Mouse (Mus musculus): ENCODE measurements around the gene Lad1.

Gene Lad1

DNA sequence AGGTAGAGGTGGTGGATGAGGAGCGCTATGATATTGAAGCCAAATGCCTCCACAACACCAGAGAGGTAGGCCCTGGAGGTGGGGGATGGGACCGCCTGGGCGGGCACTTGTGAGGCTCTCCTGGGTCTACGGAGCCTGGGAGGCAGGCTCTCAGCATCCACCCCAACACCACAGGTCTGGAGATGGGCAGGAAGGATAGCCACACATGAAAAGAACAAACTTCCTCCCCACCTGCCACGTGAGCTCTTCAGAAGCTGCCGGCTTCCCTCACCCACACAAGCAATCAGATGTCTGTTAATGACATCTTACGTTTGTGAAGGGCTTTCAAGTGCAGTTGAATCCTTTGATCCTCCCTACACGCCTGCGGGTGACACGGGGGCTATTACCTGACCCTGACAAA is 10.9 kb upstream of the Lad1 start:
- no peak for DNase-seq (ENCODE audit: low spot score)

DNA sequence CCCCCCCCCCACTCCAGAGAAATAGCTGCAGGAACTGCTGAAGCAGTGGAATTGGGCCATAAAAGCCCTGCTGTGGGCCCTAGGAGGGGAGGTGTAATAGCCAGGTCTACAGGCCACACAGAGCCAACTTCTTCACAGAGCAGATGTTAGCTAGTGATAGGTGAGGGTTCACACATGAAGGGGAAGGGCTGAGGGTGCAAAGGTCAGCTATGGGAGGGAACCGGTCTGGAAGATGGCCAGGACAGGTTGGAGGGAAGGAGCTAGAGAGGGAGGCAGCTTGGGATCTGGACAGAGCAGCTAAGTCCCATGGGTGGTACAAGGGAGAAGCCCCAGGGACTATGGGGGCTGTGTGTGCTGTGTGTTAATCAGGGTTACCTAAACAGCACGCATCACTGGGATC is 8.2 kb upstream of the Lad1 start:
- no peak for DNase-seq (ENCODE audit: low spot score)

DNA sequence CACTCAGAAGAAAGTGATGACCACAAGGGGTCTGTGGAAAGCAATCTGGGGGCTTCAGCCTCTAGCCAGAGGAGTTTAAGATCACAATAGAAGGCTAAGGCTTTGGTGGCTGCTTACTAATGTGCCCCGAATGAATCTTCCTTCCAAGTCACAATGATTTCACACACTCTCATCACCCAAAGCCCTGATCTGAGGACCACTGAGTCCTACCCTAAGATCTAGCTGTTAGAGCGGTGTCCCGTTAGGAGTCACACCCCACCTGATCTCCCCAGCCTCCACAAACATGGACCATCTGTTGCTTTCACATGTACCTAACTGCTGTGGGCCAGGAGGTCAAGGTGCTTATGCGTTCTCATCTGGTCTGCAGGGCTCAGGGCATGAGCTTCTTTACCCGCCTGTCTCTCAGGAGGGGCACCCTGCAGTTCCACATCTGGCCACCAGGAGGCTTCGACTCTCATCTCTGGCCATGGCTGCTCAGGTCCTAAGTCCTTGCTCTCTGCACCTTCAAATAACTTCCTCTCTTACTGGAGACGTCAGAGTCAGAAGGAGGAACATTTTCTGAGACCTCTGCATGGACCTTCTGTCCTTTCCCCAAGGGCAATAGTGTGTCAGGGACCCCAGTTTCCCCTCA is 7.3 kb upstream of the Lad1 start:
- DNase-seq (ENCODE audit: low spot score): peak; percentile 87

DNA sequence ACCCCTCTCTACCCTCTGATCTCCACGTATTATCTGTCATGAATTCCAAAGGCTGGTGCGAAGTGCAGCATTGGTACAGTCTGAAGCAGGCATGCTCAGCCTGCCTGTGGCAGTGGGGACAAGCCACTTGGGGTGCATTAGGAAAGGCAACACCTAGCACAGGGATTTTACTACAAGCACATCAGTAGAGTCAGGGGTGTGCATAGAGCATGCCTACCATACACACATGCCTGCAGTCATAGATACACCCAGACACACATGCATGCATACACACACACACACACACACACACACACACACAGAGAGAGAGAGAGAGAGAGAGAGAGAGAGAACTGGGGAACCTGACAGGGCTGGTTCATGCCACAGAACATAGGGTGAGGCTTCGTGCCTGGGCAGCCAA is 6.2 kb upstream of the Lad1 start:
- no peak for DNase-seq (ENCODE audit: low spot score)

DNA sequence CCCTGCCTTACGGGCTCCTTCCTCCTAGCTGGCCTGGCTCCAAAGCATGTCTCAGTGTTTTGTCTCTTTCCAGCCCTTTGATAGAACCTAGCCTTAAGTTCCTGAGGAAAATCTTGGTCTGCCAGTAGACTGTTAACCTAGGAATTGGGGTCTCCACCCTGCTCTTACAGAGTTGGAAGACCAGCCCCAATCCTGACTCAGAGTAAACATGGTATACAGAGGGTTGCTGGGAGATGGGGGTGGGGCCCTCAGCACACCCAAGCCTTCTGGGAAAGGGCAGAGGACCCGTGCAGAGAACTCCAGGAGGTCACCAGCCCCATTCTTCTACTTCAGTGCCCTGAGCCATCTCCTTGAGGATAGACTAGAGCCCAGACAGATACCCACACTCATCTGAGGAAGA is 5.8 kb upstream of the Lad1 start:
- no peak for DNase-seq (ENCODE audit: low spot score)

DNA sequence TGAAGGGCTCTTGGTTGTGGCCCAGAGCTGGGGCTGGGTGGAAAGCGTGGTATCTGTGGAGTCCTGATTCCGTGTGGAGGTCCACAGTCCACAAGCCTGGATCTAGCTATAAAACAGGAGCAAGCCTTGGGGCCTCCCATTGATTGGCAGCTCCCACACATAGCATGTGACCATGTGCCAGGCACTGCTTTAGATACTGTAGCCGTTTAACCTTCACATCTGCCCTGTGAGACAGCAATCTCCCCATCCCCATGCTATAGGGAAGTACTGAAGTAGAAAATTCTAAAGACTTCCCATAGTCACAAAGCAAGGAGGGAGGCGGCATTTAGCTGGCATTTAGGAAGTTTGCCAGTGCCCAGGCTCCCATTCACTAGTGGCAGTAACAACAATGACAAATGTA is 5.3 kb upstream of the Lad1 start:
- no peak for DNase-seq (ENCODE audit: low spot score)

DNA sequence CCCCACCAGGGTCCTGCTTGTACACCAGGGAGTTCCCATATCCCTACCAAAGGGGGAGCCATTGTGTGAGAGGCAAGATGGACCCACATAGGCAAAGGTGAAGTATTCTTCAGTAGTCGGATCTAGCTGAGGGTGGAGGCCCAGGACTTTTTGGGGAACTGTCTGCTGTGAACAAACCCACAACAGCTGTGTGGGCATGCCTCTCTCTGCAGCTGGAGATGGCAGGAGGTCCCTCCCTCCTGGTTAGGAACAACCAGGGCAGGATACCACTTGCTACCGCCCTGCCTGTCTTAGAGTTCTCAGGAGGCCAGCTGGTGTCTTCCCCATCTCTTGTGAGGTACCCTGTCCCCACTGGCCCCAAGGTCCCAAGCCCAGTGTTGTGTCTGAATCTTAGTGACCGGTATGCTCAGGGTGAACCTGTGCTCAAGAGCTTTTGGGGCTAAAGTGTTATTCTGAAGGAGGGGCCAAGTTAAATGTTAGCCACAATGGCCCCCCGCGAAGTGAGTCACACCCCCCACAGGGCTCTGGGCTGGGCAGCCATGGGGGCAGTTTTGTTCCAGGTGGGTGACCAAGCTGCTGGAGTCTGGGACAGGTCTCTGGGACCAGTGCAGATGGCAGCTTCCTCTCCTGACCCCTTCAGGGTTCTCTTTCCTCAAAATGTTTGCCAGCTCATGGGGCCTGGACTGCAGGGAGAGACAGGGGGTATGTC is 4.6 kb upstream of the Lad1 start:
- DNase-seq (ENCODE audit: low spot score): no peak

DNA sequence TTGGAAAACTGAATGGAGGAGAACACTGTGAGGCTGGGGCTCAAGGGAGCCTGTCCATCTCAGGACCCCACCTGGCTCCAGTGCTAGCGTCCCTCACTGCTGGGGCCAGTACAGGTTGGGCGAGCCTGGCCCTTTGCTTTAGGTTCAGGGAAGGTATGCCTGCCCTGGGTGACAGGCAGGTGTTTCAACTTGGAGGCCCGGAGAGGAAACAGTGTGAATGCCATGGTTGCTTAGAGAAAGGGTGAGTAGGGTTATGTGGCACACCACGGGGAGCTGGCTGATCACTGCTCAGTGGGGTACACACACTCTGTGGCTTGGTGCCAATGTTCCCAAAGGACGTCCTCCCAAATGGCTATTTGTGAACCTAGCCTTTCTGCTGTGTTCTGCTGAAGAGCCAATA is 3.9 kb upstream of the Lad1 start:
- no peak for DNase-seq (ENCODE audit: low spot score)

DNA sequence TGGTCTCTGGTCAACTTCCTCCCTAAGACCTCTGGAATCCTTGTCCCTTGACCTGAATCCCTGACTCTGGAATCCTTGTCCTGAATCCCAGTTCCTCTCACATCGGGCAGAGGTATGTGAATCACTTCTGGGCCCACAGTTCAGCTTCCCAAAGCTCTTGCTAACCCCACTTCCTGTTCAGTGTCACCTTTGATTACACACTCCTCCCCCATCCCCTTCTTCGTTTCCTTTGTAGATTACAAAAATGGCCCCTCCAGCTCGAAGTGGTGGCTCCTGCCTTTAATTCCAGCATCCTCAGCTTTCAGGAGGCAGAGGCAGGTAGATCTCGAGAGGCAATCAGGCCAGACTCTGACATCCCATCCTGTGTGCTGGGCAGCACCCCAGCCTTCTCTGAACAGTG is 803 bp upstream of the Lad1 start:
- DNase-seq (ENCODE audit: low spot score): no peak

DNA sequence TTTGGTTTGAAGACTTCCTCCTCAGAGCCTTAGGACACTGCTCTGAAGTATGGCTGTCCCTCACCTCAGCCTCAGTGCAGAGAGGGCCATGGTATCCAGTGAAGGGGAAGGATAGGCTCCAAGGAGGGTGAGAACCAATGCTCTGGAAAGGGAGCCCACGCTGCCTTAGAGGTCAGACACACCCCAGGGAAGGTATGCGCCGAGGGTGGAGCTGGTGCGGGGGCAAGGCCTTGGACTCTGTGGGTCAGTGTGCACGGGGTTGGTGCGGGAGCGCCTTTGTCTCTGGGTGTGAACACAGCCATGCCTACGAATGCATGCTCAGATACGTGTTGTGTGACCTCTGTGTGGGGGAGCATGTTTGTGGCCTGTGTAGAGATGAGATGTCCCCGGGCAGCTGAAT is 1.7 kb downstream of the Lad1 start:
- DNase-seq (ENCODE audit: low spot score): no peak

DNA sequence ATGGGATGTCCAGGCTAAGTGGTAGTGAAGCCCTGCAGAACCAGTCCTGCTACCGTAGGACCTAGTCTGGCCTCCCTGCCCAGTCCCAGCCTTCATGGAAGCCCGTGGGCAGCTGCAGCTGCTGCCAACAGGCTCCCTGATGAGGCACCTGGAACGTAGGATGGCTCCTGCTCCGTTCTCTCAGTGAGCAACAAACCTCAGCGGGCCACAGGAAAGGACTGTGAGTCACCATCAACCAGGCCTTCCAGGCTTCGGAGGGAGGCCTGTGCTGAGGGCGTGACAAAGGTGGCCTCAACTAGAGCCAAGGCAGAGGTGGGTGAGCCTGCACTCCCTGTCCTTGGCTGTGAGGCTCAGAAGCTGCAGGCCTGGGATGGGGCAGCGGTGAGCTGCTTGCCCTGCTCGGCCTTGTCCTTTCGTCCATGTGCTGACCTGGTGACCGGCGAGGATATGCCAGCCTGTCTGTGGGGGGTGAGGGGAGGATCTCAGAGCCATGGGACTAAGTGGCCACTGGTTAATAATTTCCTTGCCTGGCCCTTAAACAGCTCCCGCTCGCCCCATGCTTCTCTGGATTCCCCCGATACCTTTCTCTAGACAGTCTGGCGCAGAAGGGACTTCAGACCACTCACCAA is 2.5 kb downstream of the Lad1 start:
- DNase-seq (ENCODE audit: low spot score): no peak

DNA sequence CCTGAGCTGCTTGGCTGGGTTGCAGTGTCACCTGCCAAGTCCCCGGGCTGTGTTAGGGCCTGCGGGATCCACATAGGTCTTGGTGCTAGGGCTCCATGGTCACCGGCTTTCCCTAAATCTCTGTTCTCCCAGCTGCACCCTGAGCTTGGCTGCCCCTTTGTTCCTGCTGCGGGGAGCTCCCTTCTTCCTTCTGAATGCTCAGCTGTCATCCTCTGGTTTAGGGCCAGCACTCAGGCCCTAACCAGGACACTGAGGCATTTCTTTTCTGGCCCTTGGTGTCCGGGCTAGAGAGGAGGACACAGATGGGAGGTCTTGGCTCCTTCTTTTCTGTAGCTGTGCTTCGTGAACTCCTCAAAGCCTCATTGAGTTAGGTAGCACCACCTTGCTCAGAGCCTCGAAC is 3.4 kb downstream of the Lad1 start:
- DNase-seq (ENCODE audit: low spot score): no peak

DNA sequence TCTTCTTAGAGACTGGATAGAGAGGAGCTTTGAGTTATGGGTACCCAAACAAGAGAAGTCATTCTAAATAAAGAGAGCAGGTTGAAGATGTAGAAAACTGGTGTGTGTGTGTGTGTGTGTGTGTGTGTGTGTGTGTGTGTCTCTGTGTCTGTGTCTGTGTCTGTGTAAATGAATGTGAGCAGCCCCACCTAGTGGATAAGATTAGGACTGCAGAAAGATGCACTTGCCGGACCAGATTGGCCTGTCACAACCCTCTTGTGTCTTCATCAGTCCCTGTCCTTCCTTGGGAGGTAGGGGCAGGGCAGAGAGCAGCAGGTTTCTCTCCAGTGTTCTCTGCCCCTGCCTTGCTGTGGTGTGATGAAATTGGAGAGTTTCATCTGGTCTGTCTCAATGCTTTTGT is 10.5 kb downstream of the Lad1 start:
- peak; percentile 69 for DNase-seq (ENCODE audit: low spot score)

DNA sequence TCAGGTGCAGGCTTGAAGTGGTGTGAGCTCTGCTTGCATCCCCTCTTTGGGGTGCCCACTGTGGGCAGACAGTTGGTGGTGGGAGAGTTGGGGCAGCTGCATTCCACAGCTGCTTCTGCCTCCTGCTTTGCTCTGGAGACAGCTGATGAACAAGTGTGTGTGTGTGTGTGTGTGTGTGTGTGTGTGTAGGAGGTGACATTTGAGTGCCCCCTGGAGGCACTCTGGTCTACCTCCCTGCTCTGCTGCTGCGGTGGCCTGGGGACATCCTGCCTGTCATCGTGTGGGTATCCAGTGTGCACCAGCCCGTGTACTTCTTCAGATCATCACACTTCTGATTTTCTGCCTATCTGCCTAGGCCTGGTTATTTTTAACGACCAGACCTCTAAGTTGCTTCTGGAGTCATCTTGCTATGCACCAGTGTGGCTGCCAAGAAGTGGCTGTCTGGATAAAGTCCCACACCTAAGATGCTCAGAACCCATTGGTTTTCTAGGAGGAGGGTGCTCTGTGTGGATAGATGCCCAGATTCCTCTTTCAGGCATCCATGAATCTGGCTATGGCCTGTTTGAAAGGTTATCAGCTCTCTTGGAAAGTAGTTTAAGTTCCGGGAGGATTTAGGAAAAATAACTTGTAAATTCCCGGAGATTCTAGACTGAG is 15.9 kb downstream of the Lad1 start:
- no peak for DNase-seq (ENCODE audit: low spot score)

DNA sequence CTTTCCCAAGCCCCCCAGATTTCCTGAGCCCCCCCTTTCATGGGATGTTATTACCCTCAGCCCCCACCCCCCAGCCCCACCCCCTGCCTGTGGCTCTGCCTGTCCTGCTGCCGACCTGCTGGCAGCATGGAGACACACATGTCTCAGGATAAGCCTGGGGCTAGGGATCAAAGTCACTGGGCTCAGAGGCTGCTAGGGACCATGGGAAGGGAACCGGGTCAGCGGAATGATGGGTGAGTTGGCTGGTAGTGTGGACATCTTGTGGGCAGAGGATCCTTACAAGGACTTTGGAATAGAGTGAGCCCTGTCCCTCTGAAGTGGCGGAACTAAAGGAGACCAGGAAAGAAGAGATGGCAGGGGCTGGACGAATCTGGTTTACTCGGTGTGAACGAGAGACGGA is 16.6 kb downstream of the Lad1 start:
- no peak for DNase-seq (ENCODE audit: low spot score)

DNA sequence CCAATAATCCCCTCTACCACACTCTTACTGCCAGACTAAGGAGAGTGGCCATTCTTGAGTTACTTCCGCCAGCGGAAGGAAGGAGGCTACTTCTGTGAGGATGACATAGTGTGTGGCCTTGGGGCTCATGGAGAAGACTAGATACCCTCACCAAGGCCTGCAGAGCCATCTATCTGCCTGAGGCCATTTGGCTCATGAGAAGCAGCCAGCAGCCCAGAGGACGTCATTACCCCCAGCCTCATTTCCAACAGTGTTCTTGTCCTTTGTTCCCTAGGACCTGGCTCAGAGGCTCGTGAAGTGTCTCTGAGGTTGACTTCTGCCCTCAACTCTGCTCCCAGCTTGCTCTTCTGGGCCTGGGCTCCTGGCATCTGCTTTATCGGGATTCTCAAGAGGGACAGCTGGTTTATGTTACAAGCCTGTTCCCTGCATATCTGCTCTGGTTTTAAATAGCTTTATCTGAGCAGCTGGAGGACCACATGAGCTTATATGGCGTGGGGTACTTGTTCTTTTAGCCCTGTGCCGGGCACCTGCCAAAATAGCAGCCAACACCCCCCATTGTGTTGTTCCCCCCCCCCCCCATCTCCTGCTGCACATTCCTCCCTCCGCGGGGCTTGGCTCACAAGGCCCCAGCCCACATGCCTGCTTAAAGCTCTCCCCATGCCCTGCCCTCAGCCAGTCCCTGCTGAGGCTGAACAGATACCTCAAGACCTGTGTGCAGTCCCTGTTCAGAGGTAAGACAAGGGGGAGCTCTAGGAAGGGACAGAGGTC is 17.5 kb downstream of the Lad1 start, which contains the start of gene Tnnt2:
TSS of gene Tnnt2 (plus strand) at position 639 of the 768 bp plus-strand sequence.
- peak; percentile 43 for DNase-seq (ENCODE audit: low spot score)

DNA sequence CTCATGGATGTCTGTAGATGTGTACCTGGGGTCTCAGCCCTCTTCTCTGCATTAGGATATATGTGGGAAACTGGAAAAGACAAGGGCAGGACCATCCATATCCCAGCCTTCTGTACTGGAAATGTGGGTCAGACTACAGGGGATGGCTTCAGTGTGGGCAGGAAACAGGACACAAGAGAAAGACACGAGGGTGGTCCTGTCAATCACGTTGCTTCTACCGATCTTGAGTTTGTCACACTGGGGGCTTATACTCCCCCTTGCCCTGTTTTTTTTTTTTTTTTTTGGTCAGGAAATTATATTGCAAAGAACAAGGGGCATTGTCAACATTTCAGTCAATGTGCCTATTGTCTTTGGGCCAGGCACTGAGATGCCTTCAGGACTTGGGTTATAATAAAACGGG is 20.2 kb downstream of the Lad1 start:
- DNase-seq (ENCODE audit: low spot score): no peak

DNA sequence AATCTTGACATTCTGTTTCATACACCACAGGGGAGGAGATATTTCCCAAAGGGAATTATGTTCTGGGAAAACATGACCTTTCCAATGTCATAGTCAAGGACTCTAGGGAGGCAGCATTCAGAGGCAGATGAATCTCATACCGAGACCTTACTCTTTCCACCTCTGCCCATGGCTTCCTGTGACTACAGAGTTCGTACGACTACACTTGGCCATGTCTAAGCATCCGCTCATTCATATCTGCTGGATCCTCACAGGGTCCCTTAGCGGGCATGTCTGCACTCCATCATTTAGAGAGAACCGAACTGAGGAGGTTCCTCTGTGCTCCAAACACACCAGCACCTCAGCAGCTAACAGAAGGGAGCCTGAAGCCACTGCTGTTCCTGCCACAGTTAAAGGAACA is 20.7 kb downstream of the Lad1 start:
- no peak for DNase-seq (ENCODE audit: low spot score)

DNA sequence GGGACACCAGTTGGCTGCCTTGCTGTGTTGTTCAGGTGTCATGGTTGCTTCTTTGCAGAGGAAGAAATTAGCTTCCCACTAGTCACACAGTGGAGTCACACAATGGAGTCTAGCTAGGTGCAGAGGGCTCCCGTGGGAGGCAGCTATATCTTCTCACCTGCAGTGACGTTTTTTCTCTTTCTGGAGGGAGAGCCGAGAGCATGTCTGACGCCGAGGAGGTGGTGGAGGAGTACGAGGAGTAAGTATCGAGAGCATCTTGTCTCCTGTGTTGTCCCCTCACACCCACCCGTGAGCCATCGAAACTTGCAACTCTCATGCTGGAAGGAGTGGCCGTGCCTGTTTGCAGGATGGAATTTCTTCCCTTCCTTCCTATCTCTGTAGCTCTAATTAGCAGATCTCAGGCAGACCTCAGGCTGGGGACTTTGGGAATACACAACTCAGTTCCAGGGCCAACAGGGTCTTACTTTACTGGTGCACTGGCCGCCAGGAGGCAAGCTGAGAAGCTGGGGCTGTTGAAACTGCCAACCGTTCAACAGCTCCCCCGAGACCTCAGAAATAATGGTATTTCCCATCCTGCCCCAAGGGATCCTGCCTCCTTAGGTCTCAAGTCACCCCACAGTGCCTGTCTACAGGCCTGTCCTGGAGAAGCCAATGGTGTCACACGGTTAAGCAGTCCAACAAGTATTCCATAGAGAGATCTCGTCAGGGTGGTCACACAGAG is 22.4 kb downstream of the Lad1 start:
- no peak for DNase-seq (ENCODE audit: low spot score)

DNA sequence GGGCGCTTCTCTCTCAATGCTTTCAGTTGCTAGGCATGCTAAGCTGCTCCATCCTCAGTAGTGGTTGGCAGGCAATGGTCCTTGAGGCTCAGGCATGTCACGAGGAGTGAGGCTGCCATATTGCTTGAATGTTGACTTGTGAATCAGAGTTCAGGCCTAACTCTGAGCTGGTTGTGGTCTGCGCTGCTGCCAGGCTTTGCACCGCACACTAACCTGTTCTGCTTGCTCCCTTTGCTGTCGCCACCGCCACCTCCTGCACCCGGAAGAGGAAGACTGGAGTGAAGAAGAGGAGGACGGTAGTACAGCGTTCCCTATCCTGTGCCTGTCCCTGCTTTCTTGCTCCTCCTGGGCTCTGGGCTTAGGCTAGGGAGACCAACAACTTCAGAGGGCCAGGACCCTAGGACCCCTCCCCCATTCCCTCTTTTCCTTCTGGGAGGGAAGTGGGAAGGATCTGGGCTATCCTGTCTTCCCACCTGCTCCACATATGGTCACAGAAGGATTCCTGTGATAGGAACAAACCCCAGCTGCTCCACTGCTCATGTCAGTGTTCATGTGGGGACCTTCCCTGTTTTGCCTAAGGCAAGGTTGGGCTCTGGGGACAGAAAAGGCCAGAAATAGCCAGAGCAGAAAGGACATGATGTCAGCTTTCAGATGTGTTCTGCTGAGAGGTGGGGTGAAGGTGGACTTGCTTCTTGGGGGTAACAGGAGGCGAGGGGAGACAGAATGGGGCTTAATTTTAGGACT is 25.3 kb downstream of the Lad1 start:
- no peak for DNase-seq (ENCODE audit: low spot score)

DNA sequence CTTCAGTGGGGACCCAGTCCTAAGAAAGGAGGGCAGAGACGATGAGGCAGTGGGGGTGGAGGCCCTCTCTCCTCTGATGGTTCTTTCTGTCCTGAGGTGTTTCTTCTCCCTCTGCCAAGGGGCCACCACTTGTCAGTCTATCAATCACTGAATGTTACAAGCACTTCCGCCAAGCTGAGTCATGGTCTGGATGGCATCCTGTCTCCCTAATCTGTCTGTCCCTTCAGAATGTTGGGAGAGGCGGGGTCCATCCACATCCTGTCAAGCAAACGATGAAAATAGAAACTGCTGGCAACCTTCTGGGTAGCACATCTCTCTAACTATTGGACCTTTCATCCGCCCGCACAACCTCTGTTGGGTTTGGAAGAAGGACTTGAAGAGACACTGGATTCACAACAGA is 26.1 kb downstream of the Lad1 start:
- DNase-seq (ENCODE audit: low spot score): peak; percentile 37
